8 mouse cellular contexts compared by ENCODE assay signal in genomic region chr6:24516197-24516596, GRCm38 (mm10). TPM values are rescaled to one million over a fixed set of nuclear protein-coding genes. Genes with fewer than 3 reads are reported as not detected.
DNase-seq lines count a peak whose midpoint lies in the region; ATAC-seq and TF ChIP-seq lines count a peak whose summit lies in the region.
"Had no signal": no experiment of that assay in that cellular context is flagged by ENCODE, and none has a peak within 500 bp of the region (broad histone marks: within the 10 kb centered on the region; RNA-seq: fewer than 3 reads in every experiment).

No protein-coding gene starts in this region.

- TF ChIP-seq POLR2A in MEL (IDR thresholded peaks at IDR 0.05; ENCODE audit: control insufficient read depth in 1 of 2, insufficient read depth in 1 of 2, low read depth in 1 of 2, low read length in 2 of 2, poor library complexity in 1 of 2) = no peak

- no peaks in the 10 kb centered on the region for H3K79me2 ChIP-seq in MEL (ENCODE audit: control insufficient read depth, insufficient read depth, low read length, poor library complexity)

- peak; percentile 60 for TF ChIP-seq RAD21 in MEL (IDR thresholded peaks at IDR 0.05; ENCODE audit: low read depth, low read length)

- no peaks in the 10 kb centered on the region for H3K27me3 ChIP-seq in MEL (ENCODE audit: control insufficient read depth in 1 of 2, insufficient read depth in 2 of 2, low read length in 2 of 2)
- H3K27me3 ChIP-seq in embryonic facial prominence, embryonic 14.5 days (replicated peaks; ENCODE audit: control insufficient read depth, insufficient read depth, low read length) = no peaks in the 10 kb centered on the region
- no peaks in the 10 kb centered on the region for H3K27me3 ChIP-seq in midbrain, embryonic 12.5 days
- H3K27me3 ChIP-seq: neural tube, embryonic 13.5 days had no signal

- 44% methylated on average over 2 of the region's 2 CpGs for WGBS in embryonic facial prominence, embryonic 14.5 days
- 45% methylated on average over 2 of the region's 2 CpGs for WGBS in midbrain, embryonic 12.5 days

- ATAC-seq in embryonic facial prominence, embryonic 14.5 days (ENCODE audit: low read depth) = no peak
- peak; percentile 45; the same call in 1 of the 2 replicates for ATAC-seq in midbrain, embryonic 12.5 days (ENCODE audit: low FRiP score, low read depth)

- H3K4me3 ChIP-seq in MEL (ENCODE audit: control insufficient read depth in 1 of 2, insufficient read depth in 1 of 2, low read depth in 2 of 2, low read length in 2 of 2) = no peak overlapping the region
- no peak overlapping the region for H3K4me3 ChIP-seq in embryonic facial prominence, embryonic 14.5 days (ENCODE audit: low read depth, low read length)
- H3K4me3 ChIP-seq in midbrain, embryonic 12.5 days = no peak overlapping the region
- H3K4me3 ChIP-seq: neural tube, embryonic 13.5 days had no signal

- no peaks in the 10 kb centered on the region for H3K9me3 ChIP-seq in MEL (replicated peaks; ENCODE audit: insufficient read depth, low read length)
- no peaks in the 10 kb centered on the region for H3K9me3 ChIP-seq in embryonic facial prominence, embryonic 14.5 days (ENCODE audit: control insufficient read depth, low read length)
- no peaks in the 10 kb centered on the region for H3K9me3 ChIP-seq in midbrain, embryonic 12.5 days
- H3K9me3 ChIP-seq: neural tube, embryonic 13.5 days had no signal

- TF ChIP-seq CTCF in MEL (IDR thresholded peaks at IDR 0.05 in 2 of 3, conservative IDR thresholded peaks at IDR 0.05 in 1 of 3; ENCODE audit: control insufficient read depth in 1 of 3, insufficient read depth in 1 of 3, low read depth in 2 of 3, low read length in 3 of 3, poor library complexity in 1 of 3, severe bottlenecking in 1 of 3) = peak in 2 of 3 experiments; percentile 27 to 66; a peak in 3 of 6 replicates

- peak; percentile 44 for DNase-seq in layer of hippocampus, adult 9-11 months
- no peak for DNase-seq in layer of hippocampus, adult 9-10 months (ENCODE audit: low spot score)
- peak; percentile 60 for DNase-seq in MEL (ENCODE audit: low read depth, low spot score)
- DNase-seq in embryonic facial prominence, embryonic 14.5 days (ENCODE audit: low spot score) = peak; percentile 58
- DNase-seq in urinary bladder, postnatal 25 days (ENCODE audit: low spot score) = no peak
- DNase-seq in right cerebral cortex, adult 2 months (ENCODE audit: low spot score in 2 of 2) = no peak

- H3K4me2 ChIP-seq in embryonic facial prominence, embryonic 14.5 days (ENCODE audit: low read depth, low read length) = no peak overlapping the region
- no peak overlapping the region for H3K4me2 ChIP-seq in midbrain, embryonic 12.5 days (replicated peaks)
- H3K4me2 ChIP-seq: neural tube, embryonic 13.5 days had no signal

- peaks cover 0 to 4% of the 10 kb centered on the region in 2 experiments; a peak in 2 of 4 replicates for H3K36me3 ChIP-seq in MEL (ENCODE audit: control insufficient read depth in 1 of 2, insufficient read depth in 2 of 2, low read length in 2 of 2)
- H3K36me3 ChIP-seq in embryonic facial prominence, embryonic 14.5 days (ENCODE audit: control insufficient read depth, insufficient read depth, low read length) = peaks cover 19% of the 10 kb centered on the region
- peaks cover 14% of the 10 kb centered on the region for H3K36me3 ChIP-seq in midbrain, embryonic 12.5 days

- no peak overlapping the region for H3K9ac ChIP-seq in MEL (ENCODE audit: control insufficient read depth, low read depth, low read length, poor library complexity, severe bottlenecking)
- no peak overlapping the region for H3K9ac ChIP-seq in embryonic facial prominence, embryonic 14.5 days (ENCODE audit: low read depth, low read length)
- H3K9ac ChIP-seq in midbrain, embryonic 12.5 days (replicated peaks) = no peak overlapping the region
- H3K9ac ChIP-seq: neural tube, embryonic 13.5 days had no signal

- H3K27ac ChIP-seq in MEL (ENCODE audit: control insufficient read depth, low read depth, low read length) = no peak overlapping the region
- no peak overlapping the region for H3K27ac ChIP-seq in embryonic facial prominence, embryonic 14.5 days (replicated peaks; ENCODE audit: low read depth, low read length)
- H3K27ac ChIP-seq in midbrain, embryonic 12.5 days (replicated peaks) = no peak overlapping the region
- H3K27ac ChIP-seq: neural tube, embryonic 13.5 days had no signal

- no peak for TF ChIP-seq EP300 in MEL (IDR thresholded peaks at IDR 0.05; ENCODE audit: low read depth in 1 of 2, low read length in 2 of 2)

- no peaks in the 10 kb centered on the region for H3K4me1 ChIP-seq in MEL (ENCODE audit: control insufficient read depth in 1 of 2, insufficient read depth in 2 of 2, low read length in 2 of 2)
- H3K4me1 ChIP-seq in embryonic facial prominence, embryonic 14.5 days (ENCODE audit: control insufficient read depth, insufficient read depth, low read length) = no peaks in the 10 kb centered on the region
- peaks cover 9% of the 10 kb centered on the region for H3K4me1 ChIP-seq in midbrain, embryonic 12.5 days

TF ChIP-seq in MEL, 35 proteins besides CTCF, POLR2A, EP300 and RAD21:
- TF ChIP-seq SMC3 (IDR thresholded peaks at IDR 0.05; ENCODE audit: low read depth, low read length) = peak; percentile 58
- TF ChIP-seq ZC3H11A (IDR thresholded peaks at IDR 0.05; ENCODE audit: low read depth, low read length) = peak; percentile 18; the same call in 1 of the 2 replicates
- TF ChIP-seq MYC (IDR thresholded peaks at IDR 0.05; ENCODE audit: low read depth, low read length) = no peak
TF ChIP-seq in MEL: peak in this region for 2.

RNA-seq across cellular contexts. Expression of gene Iqub, which starts 1.3 kb away (rescaled TPM):
- total RNA-seq in MEL (2012; rRNA removed) = not detected in 2 replicates
- not detected for polyA plus RNA-seq in MEL (2012; ENCODE audit: insufficient read depth in 1 of 2, insufficient read length in 2 of 2, low read depth in 1 of 2, low replicate concordance in 2 of 2, missing spikeins in 1 of 2)
- 0.56 and 1.6 TPM in 2 replicates for polyA plus RNA-seq in embryonic facial prominence, embryonic 14.5 days (2014; fragmentation: Nextera tagmentation; extraction: Ambion mirVana)
- 0.06 and 0.16 TPM in 2 replicates for polyA plus RNA-seq in midbrain, embryonic 12.5 days (2016; fragmentation: Nextera tagmentation; extraction: Ambion mirVana)

RNA-seq across cellular contexts. Expression of gene Ndufa5, which starts 11.6 kb away (rescaled TPM):
- total RNA-seq in MEL (2012; rRNA removed) = 187 and 225 TPM in 2 replicates
- 100 to 1,000 TPM in 1 of 2 experiments, not detected in 1; 235 TPM for polyA plus RNA-seq in MEL (2012; ENCODE audit: insufficient read depth in 1 of 2, insufficient read length in 2 of 2, low read depth in 1 of 2, low replicate concordance in 2 of 2, missing spikeins in 1 of 2)
- 319 and 379 TPM in 2 replicates for polyA plus RNA-seq in embryonic facial prominence, embryonic 14.5 days (2014; fragmentation: Nextera tagmentation; extraction: Ambion mirVana)
- 274 and 286 TPM in 2 replicates for polyA plus RNA-seq in midbrain, embryonic 12.5 days (2016; fragmentation: Nextera tagmentation; extraction: Ambion mirVana)

RNA-seq across cellular contexts. Expression of gene Asb15, which starts 11.7 kb away (rescaled TPM):
- total RNA-seq in MEL (2012; rRNA removed) = not detected in 2 replicates
- not detected for polyA plus RNA-seq in MEL (2012; ENCODE audit: insufficient read depth in 1 of 2, insufficient read length in 2 of 2, low read depth in 1 of 2, low replicate concordance in 2 of 2, missing spikeins in 1 of 2)
- polyA plus RNA-seq in embryonic facial prominence, embryonic 14.5 days (2014; fragmentation: Nextera tagmentation; extraction: Ambion mirVana) = 0.08 and 0.14 TPM in 2 replicates
- polyA plus RNA-seq in midbrain, embryonic 12.5 days (2016; fragmentation: Nextera tagmentation; extraction: Ambion mirVana) = not detected in 2 replicates
- polyA plus RNA-seq: neural tube, embryonic 13.5 days had no signal

Comparison
In these comparisons a context has a peak if more than half of its experiments do, and no peak if none do; other contexts are left out.
1. DNase-seq: peak in layer of hippocampus, adult 9-11 months (single experiment), MEL (single experiment) and embryonic facial prominence, embryonic 14.5 days (single experiment); none in layer of hippocampus, adult 9-10 months (single experiment), urinary bladder, postnatal 25 days (single experiment) and right cerebral cortex, adult 2 months (0 of 2).